Mouse (Mus musculus) adrenal gland, adult (tissue): ENCODE measurements around the gene Mrgprb2.

ENCODE experiments used
- DNase-seq, 2 experiments: peaks; one replicate each; pipeline ENCODE4 v3.0.0; 2022 to 2023; ENCODE audit warnings: low spot score in 1 of 2; ENCODE audit not compliant: inconsistent age in 2 of 2

The Mrgprb2 gene

GRCm38 (mm10) chr7:48557986-48558385, at the start of gene Mrgprb2:
Gene Mrgprb2, minus strand, starts transcription at chr7:48558086.
- DNase-seq = no peak
